Mouse (Mus musculus) T-helper 1 cell (primary cell): Measurements from ENCODE around the gene Nme7.

Experiments
- in situ Hi-C: fragments of 300-600 bp; cut with MboI, MseI; formaldehyde crosslinking; loops from one replicate; pipeline ENCODE4 v1.15.1; 2025; ENCODE audit warnings: high pct_unique_total_duplicates

Nme7 gene

GRCm38 (mm10) chr1:164319542-164320140 lies 15.7 kb downstream of the Nme7 start:
- in situ Hi-C loops, result loop anchor here (10.0 kb wide), 1 partner anchor 505 kb away; no protein-coding TSS in a partner anchor

- in situ Hi-C loops, result loop anchor here (10.0 kb wide), 1 partner anchor 504 kb away; no protein-coding TSS in a partner anchor
These were observed 16.8 kb downstream of the Nme7 start for GRCm38 (mm10) chr1:164320731-164321130.

GRCm38 (mm10) chr1:164321408-164321807 lies 17.5 kb downstream of the Nme7 start:
- in situ Hi-C loops, result loop anchor here (10.0 kb wide), 1 partner anchor 503 kb away; no protein-coding TSS in a partner anchor

GRCm38 (mm10) chr1:164322987-164323650 lies 19.2 kb downstream of the Nme7 start:
- in situ Hi-C loops, result loop anchor here (10.0 kb wide), 1 partner anchor 502 kb away; no protein-coding TSS in a partner anchor

- in situ Hi-C loops, result loop anchor here (10.0 kb wide), 1 partner anchor 501 kb away; no protein-coding TSS in a partner anchor
These were observed 20.3 kb downstream of the Nme7 start for GRCm38 (mm10) chr1:164324221-164324620.

GRCm38 (mm10) chr1:164324878-164325277 lies 21.0 kb downstream of the Nme7 start:
- in situ Hi-C loops, result loop anchor here (10.0 kb wide), 1 partner anchor 500 kb away; no protein-coding TSS in a partner anchor

- in situ Hi-C loops, result loop anchor here (10.0 kb wide), 1 partner anchor 498 kb away; no protein-coding TSS in a partner anchor
These were observed 22.8 kb downstream of the Nme7 start for GRCm38 (mm10) chr1:164326600-164327155.

GRCm38 (mm10) chr1:164327764-164328163 lies 23.8 kb downstream of the Nme7 start:
- in situ Hi-C loops, result loop anchor here (10.0 kb wide), 1 partner anchor 497 kb away; no protein-coding TSS in a partner anchor

- in situ Hi-C loops, result no loop called here
These were observed 28.6 kb downstream of the Nme7 start for GRCm38 (mm10) chr1:164332559-164332958.

- in situ Hi-C loops, result no loop called here
These were observed 31.5 kb downstream of the Nme7 start for GRCm38 (mm10) chr1:164335435-164335834.

GRCm38 (mm10) chr1:164335846-164336245 lies 31.9 kb downstream of the Nme7 start:
- in situ Hi-C loops, result no loop called here

- in situ Hi-C loops, result no loop called here
These were observed 38.2 kb downstream of the Nme7 start for GRCm38 (mm10) chr1:164342161-164342560.

- in situ Hi-C loops, result no loop called here
These were observed 49.5 kb downstream of the Nme7 start for GRCm38 (mm10) chr1:164353443-164353842.

GRCm38 (mm10) chr1:164357995-164358394 lies 54.1 kb downstream of the Nme7 start:
- in situ Hi-C loops, result no loop called here

GRCm38 (mm10) chr1:164361997-164362396 lies 58.1 kb downstream of the Nme7 start:
- in situ Hi-C loops, result loop anchor here (10.0 kb wide), 1 partner anchor 763 kb away; no protein-coding TSS in a partner anchor

GRCm38 (mm10) chr1:164366156-164367128 lies 62.5 kb downstream of the Nme7 start:
- in situ Hi-C loops, result loop anchor here (10.0 kb wide), 1 partner anchor 758 kb away; no protein-coding TSS in a partner anchor

GRCm38 (mm10) chr1:164368152-164368551 lies 64.2 kb downstream of the Nme7 start:
- in situ Hi-C loops, result loop anchor here (10.0 kb wide), 1 partner anchor 757 kb away; no protein-coding TSS in a partner anchor

- in situ Hi-C loops, result loop anchor here (10.0 kb wide), 1 partner anchor 755 kb away; no protein-coding TSS in a partner anchor
These were observed 65.9 kb downstream of the Nme7 start for GRCm38 (mm10) chr1:164369781-164370180.

- in situ Hi-C loops, result no loop called here
These were observed 69.1 kb downstream of the Nme7 start for GRCm38 (mm10) chr1:164373029-164373428.

GRCm38 (mm10) chr1:164374020-164374419 lies 70.1 kb downstream of the Nme7 start:
- in situ Hi-C loops, result no loop called here

GRCm38 (mm10) chr1:164375626-164376025 lies 71.7 kb downstream of the Nme7 start:
- in situ Hi-C loops, result no loop called here
